Mouse (Mus musculus): ENCODE results near the gene Atn1. TPM values are rescaled to one million over a fixed set of nuclear protein-coding genes. Genes with fewer than 3 reads are reported as not detected.

Atn1 gene
- polyA plus RNA-seq, 1 experiment from 2014 or later: 16.8 TPM

DNA sequence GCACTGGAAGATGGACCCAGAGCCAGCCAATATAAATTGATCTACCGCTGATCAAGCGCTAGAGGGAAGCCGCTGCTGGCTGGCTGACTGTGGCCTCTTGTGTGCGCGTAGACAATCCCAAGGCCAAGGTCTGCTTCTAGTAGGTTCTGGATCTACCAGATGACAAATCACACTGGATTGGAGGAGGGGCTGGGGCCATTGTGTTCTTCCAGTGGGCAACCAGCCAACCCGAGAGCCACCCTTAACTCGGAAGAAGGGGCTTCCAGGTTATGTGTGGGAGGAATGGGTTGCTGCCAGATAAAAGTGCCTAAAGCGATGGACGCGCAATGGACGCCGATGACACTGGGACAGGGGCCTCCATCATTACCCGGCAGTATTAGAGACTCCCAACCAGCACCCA, 38.4 kb downstream of the Atn1 start:
- WGBS: 89% methylated on average over 13 of the region's 13 CpGs
- no peak overlapping the region for H3K4me3 ChIP-seq
- ATAC-seq (ENCODE audit: low FRiP score, low read depth): no peak

DNA sequence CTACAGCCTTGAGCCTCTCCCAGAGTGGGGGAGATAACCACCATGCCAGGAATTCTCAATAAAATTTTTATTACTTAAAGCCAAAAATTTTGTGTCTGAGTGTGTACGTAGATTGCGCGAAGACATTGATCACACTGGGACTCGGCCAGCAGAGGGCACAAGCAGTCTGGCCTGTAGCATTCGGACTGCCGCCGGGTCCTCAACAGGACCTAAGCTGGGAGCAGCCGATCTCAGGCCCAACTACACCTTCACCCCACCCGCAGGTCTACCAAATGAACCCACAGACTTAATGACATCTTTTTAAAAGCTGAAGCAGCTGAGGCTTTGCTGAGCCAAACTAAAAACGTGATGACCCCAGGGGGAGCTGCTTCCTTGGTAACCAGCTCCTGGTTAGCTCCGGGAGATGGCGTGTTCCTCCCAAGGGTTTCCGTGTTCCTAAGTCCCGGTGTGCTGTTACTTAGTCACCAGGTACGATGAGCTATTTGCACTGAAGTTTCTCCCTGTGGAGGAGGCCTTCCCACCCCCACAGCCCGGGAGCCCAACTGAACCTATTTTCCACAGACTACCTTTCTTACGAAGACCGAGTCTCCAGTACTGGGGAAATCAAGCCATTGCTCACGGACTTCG, 39.3 kb downstream of the Atn1 start:
- H3K27me3 ChIP-seq (replicated peaks): no peaks in the 10 kb centered on the region
- H3K9ac ChIP-seq: no peak overlapping the region
- WGBS: 71% methylated on average over 20 of the region's 20 CpGs
- H3K27ac ChIP-seq: no peak overlapping the region
- H3K9me3 ChIP-seq: no peaks in the 10 kb centered on the region
- no peak overlapping the region for H3K4me3 ChIP-seq
- peaks cover 44% of the 10 kb centered on the region for H3K36me3 ChIP-seq
- peaks cover 18% of the 10 kb centered on the region for H3K4me1 ChIP-seq
- H3K4me2 ChIP-seq (replicated peaks): no peak overlapping the region
- no peak for ATAC-seq (ENCODE audit: low FRiP score, low read depth)

More for the DNA sequence above, 38.4 kb downstream of the Atn1 start:
- Histone ChIP-seq H3K27ac (no peak overlapping the region), H3K9me3 (no peaks in the 10 kb centered on the region), H3K36me3 (peaks cover 44% of the 10 kb centered on the region), H3K9ac (no peak overlapping the region), H3K4me2 (replicated peaks) (no peak overlapping the region), H3K4me1 (peaks cover 14% of the 10 kb centered on the region), H3K27me3 (replicated peaks) (no peaks in the 10 kb centered on the region)

DNA sequence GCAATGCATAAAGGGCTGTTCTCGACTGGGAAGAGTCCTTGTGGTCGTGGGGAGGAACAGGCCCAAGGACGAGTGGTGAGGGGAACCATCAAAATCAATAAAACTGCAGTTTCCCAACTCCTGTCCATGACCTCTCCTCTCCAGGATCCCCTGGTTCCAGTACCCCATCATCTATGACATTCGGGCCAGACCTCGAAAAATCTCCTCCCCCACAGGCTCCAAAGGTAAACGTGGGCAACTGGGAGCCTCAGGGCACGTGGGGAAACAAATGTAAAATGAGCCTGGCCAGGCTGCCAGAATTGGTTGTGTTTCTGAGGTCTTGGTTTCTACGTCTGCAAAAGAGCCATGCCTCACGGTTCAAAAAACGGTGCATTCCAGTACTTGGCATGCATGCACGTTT, 43.4 kb downstream of the Atn1 start:
- no peaks in the 10 kb centered on the region for H3K27me3 ChIP-seq (replicated peaks)
- peaks cover 36% of the 10 kb centered on the region for H3K4me1 ChIP-seq
- peak overlapping the region; percentile 97 for H3K4me2 ChIP-seq (replicated peaks)
- 0 out of 2 replicates have a peak overlapping the region, but pooled peaks have one; percentile 38 for H3K27ac ChIP-seq
- ATAC-seq (ENCODE audit: low FRiP score, low read depth): no peak
- no peaks in the 10 kb centered on the region for H3K9me3 ChIP-seq
- H3K9ac ChIP-seq: peak overlapping the region; percentile 91
- peaks cover 51% of the 10 kb centered on the region for H3K36me3 ChIP-seq
- 22% methylated on average over 11 of the region's 11 CpGs for WGBS
- H3K4me3 ChIP-seq: peak overlapping the region; percentile 94

DNA sequence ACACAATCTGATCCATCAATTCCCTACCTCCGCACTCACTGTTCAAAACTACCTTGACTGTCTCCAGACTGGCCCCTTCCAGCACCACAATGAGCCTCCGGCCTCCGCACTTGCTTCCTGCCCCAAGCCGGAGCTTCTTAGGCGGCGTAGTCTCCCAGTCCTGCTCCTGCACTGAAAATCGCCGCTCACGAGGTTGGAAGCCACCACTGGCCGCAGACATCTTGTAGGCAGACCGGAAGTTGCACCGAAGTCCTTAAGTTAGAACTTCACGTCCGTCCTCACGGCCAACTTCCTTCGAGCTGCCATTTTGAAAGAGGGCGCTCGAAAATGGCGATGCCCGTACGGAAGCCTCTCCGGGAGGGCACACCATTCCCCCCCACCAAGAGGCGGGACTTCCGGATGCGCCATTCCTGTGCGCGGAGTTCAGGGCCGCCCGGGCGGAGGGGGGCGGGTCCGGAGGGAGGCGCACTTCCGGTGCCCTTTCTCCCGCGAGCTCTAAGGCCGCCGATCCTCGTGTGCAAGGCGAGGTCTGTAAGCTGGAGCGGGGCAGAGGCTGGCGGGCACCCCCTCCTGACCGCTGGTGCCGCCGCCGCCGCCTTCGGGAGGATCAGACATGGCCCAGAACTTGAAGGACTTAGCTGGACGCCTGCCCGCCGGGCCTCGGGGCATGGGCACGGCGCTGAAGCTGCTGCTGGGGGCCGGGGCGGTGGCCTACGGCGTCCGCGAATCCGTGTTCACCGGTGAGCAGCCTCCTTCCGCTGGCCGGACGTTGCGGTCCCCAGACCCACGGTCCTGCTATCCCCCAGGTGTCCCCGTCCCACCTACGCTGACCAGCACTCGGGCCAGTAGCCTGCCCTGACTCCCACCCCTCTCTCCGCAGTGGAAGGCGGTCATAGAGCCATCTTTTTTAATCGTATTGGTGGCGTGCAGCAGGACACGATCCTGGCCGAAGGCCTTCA, 44.2 kb downstream of the Atn1 start, which contains the start of the genes Emg1 and Phb2:
Gene Emg1 (minus strand): TSS at position 355 of the 959 bp plus-strand sequence.
Gene Phb2 (plus strand): TSS at position 513 of the 959 bp plus-strand sequence.
- H3K27ac ChIP-seq: peak within 1 kb of the TSS; percentile 38; the same call in 1 of the 2 replicates
- peaks cover 49% of the 10 kb centered on the region for H3K36me3 ChIP-seq
- WGBS: under 1% methylated on average over 76 of the region's 76 CpGs
- peak within 1 kb of the TSS; percentile 97 for H3K4me2 ChIP-seq (replicated peaks)
- no peaks in the 10 kb centered on the region for H3K27me3 ChIP-seq (replicated peaks)
- H3K9me3 ChIP-seq: no peaks in the 10 kb centered on the region
- H3K4me1 ChIP-seq: peaks cover 36% of the 10 kb centered on the region
- peak; percentile 96 for ATAC-seq (ENCODE audit: low FRiP score, low read depth)
- H3K4me3 ChIP-seq: peak within 1 kb of the TSS; percentile 94
- peak within 1 kb of the TSS; percentile 91 for H3K9ac ChIP-seq

DNA sequence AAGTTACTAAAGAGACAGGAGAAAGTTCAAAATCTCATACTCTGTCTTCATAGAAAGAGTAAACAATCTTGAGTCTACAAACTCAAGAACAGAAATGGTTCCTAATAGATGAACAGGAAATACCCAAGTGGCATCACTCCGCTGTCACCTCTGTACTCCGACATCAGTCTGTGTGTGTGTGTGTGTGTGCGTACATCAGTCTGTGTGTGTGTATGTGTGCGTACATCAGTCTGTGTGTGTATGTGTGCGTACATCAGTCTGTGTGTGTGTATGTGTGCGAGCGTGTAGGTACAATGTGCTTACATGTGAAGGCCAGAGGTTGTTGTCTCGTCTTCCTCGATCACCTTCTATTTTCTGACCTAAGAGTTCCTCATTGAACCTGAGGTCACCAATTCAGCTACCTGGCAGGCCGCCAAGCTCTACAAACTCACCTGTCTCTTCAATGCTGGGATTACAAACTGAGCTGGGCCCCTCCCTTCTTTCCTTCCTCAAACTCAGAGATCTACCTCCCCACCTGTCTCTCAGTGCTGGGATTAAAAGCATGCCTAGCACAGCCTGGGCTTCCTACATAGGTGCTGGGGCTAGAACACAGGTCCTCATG, 47.9 kb downstream of the Atn1 start:
- no peak overlapping the region for H3K9ac ChIP-seq
- peaks cover 37% of the 10 kb centered on the region for H3K36me3 ChIP-seq
- no peak overlapping the region for H3K4me2 ChIP-seq (replicated peaks)
- H3K27ac ChIP-seq: no peak overlapping the region
- H3K4me3 ChIP-seq: no peak overlapping the region
- peaks cover 26% of the 10 kb centered on the region for H3K4me1 ChIP-seq
- H3K9me3 ChIP-seq: no peaks in the 10 kb centered on the region
- WGBS: 96% methylated on average over 10 of the region's 10 CpGs
- no peak for ATAC-seq (ENCODE audit: low FRiP score, low read depth)
- H3K27me3 ChIP-seq (replicated peaks): no peaks in the 10 kb centered on the region

DNA sequence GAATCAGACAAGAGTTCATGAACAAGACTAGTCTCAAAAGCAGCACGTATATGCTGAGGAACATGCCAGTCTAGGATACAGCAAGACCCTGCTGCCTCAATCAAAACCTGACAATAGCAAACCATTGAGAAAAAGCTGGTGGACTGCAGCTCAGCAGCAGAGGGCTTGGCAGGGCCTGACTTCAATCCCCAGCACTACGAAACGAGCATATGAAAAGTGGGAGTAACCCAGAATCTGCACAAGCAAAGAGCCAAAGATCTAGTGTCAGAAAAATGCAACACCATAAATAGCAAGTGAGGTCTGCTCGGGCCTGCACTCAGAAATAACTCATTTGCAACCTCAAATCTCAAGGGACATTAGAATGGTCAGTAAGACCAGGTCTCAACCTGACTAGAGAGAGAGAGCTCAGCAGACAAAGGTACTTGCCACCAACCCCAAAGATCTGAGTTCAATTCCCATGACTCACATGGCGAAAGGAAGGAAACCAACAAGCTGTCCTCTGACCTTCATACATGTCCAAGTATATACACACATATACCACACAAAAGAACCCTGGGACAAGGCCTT, 50.2 kb downstream of the Atn1 start:
- H3K9me3 ChIP-seq: no peaks in the 10 kb centered on the region
- H3K27me3 ChIP-seq (replicated peaks): no peaks in the 10 kb centered on the region
- H3K9ac ChIP-seq: no peak overlapping the region
- H3K4me2 ChIP-seq (replicated peaks): no peak overlapping the region
- no peak for ATAC-seq (ENCODE audit: low FRiP score, low read depth)
- no peak overlapping the region for H3K27ac ChIP-seq
- H3K36me3 ChIP-seq: peaks cover 60% of the 10 kb centered on the region
- H3K4me1 ChIP-seq: peaks cover 16% of the 10 kb centered on the region
- H3K4me3 ChIP-seq: no peak overlapping the region
- 89% methylated on average over 5 of the region's 5 CpGs for WGBS

DNA sequence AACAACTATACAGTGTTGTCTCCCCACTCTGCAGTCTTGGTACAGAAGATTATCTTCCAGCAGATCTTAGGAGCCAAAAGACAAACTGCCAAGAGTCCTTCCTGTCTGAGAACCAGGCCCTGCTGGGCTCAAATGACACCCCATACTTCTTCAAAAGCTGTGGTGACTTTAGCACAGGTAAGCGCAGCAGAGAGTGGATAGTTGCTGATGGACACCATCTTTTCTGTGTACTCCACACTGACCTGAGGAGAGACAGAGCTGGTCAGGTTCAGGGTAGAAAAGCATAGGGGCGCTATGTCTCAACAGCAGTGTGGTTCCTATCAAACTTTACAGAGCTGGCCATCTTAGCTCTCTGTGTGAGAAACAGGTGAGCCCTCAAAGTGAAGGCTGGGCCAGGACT, 51.9 kb downstream of the Atn1 start:
- H3K36me3 ChIP-seq: peaks cover 73% of the 10 kb centered on the region

DNA sequence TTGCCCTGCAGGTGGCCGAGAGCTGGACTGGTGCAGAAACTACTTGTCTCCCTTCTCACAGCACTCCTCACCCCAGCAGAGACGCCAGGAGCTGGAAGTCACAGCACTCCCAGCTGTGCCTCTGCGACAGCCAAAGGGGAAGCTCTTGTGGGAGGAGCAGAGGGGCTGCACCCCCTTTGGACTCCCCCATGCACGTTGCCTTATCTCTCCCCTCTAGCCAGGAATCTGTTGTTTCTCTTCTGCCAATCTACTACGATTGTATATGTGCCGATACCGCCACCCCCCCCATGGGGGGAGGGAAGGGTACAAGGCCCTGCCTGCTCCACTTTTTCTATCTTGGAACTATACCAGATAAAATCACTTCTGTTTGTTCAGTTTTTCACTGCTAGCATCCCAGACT, 52.5 kb downstream of the Atn1 start:
- no peaks in the 10 kb centered on the region for H3K4me1 ChIP-seq
- H3K27ac ChIP-seq: no peak overlapping the region
- no peak for ATAC-seq (ENCODE audit: low FRiP score, low read depth)
- H3K36me3 ChIP-seq: peaks cover 78% of the 10 kb centered on the region
- H3K9ac ChIP-seq: no peak overlapping the region
- no peaks in the 10 kb centered on the region for H3K9me3 ChIP-seq
- H3K4me2 ChIP-seq (replicated peaks): no peak overlapping the region
- H3K27me3 ChIP-seq (replicated peaks): no peaks in the 10 kb centered on the region
- H3K4me3 ChIP-seq: no peak overlapping the region
- 86% methylated on average over 7 of the region's 7 CpGs for WGBS

More for the DNA sequence above, 51.9 kb downstream of the Atn1 start:
- Histone ChIP-seq H3K4me2 (replicated peaks) (no peak overlapping the region), H3K9me3 (no peaks in the 10 kb centered on the region), H3K27me3 (replicated peaks) (no peaks in the 10 kb centered on the region), H3K9ac (no peak overlapping the region), H3K27ac (no peak overlapping the region), H3K4me1 (peaks cover 2% of the 10 kb centered on the region; the same call in 1 of the 2 replicates), H3K4me3 (no peak overlapping the region)
- ATAC-seq (ENCODE audit: low FRiP score, low read depth): no peak
- 95% methylated on average over 2 of the region's 2 CpGs for WGBS

DNA sequence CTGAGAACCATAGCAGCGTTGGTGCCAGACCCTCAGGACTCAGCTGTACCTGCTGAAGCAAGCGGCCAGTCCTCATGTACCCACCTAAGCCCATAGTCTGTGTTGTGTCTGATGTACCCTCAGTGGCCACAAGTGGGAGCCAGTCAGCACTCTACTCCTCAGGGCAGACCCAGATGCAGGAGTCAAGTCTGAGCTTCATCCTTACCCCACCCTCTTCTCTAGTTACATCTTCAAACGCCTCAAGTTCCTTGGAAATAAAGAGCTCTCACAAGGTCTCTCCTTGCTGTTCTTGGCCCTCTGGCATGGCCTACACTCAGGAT, 53.6 kb downstream of the Atn1 start:
- H3K4me1 ChIP-seq: 0 out of 2 replicates have a peak, but pooled peaks cover 3% of the 10 kb centered on the region
- no peak overlapping the region for H3K4me3 ChIP-seq
- no peak overlapping the region for H3K9ac ChIP-seq
- no peaks in the 10 kb centered on the region for H3K9me3 ChIP-seq
- peaks cover 69% of the 10 kb centered on the region for H3K36me3 ChIP-seq
- peak; percentile 48 for ATAC-seq (ENCODE audit: low FRiP score, low read depth)
- no peak overlapping the region for H3K27ac ChIP-seq
- no peak overlapping the region for H3K4me2 ChIP-seq (replicated peaks)
- no peaks in the 10 kb centered on the region for H3K27me3 ChIP-seq (replicated peaks)
- WGBS: 49% methylated on average over 3 of the region's 3 CpGs

DNA sequence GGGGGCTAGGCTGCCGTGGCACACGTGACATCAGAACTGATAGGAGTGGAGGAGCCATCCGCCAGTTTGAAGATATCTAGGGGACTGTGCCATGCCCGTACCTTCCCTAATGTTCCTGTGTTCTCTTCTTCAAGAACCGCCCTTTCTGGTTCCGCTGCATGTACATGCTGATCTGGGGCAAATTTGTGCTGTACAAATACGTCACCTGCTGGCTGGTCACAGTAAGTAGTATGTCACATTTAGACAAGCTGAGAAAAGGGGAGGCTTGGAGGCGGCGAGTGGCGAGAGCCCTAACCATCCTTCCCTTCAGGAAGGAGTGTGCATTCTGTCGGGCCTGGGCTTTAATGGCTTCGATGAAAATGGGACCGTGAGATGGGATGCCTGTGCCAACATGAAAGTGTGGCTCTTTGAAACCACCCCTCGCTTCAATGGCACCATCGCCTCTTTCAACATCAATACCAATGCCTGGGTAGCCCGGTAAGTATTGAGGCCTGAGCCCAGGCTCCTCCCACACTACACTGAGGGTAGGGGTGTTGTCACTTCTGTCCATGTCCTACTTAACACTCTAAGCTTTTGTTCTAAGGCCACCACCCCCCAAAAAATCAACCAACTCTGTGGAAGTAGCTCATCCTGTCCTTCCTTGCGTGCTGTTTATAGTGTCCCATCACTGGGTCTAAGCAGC, 54.1 kb downstream of the Atn1 start:
- H3K4me1 ChIP-seq: 0 out of 2 replicates have a peak, but pooled peaks cover 3% of the 10 kb centered on the region
- H3K4me3 ChIP-seq: no peak overlapping the region
- H3K36me3 ChIP-seq: peaks cover 64% of the 10 kb centered on the region
- peak; percentile 55 for ATAC-seq (ENCODE audit: low FRiP score, low read depth)
- no peak overlapping the region for H3K27ac ChIP-seq
- H3K9ac ChIP-seq: no peak overlapping the region
- H3K4me2 ChIP-seq (replicated peaks): no peak overlapping the region
- WGBS: 93% methylated on average over 17 of the region's 17 CpGs
- H3K9me3 ChIP-seq: no peaks in the 10 kb centered on the region
- H3K27me3 ChIP-seq (replicated peaks): no peaks in the 10 kb centered on the region

DNA sequence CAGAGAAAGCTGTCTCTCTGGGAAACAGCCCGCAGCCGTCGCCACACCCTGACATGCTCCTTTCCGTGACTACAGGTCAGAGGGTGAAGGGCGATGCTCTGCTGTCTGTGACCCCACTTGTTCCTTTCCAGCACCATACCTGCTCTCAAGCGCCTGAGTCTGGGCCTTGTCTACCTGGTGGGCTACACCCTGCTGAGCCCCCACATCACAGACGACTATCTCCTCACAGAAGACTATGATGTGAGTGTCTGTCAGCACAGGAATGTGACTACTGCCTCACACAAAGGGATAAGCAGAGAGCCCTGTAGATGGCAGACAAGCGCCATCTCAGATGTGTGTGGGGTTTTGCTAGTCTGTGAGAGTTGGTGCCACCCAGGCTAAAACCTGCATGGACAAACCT, 55.0 kb downstream of the Atn1 start:
- 82% methylated on average over 8 of the region's 8 CpGs for WGBS
- Histone ChIP-seq H3K4me3 (no peak overlapping the region), H3K9ac (no peak overlapping the region), H3K4me2 (replicated peaks) (no peak overlapping the region), H3K4me1 (0 out of 2 replicates have a peak, but pooled peaks cover 3% of the 10 kb centered on the region), H3K36me3 (peaks cover 64% of the 10 kb centered on the region), H3K27ac (no peak overlapping the region), H3K9me3 (no peaks in the 10 kb centered on the region), H3K27me3 (replicated peaks) (no peaks in the 10 kb centered on the region)
- no peak for ATAC-seq (ENCODE audit: low FRiP score, low read depth)

All from neural tube, embryonic 12.5 days (tissue).